Mouse (Mus musculus) brown adipose tissue, adult 24 weeks (tissue): ENCODE results near the gene Vmn1r65. TPM values are rescaled to one million over a fixed set of nuclear protein-coding genes. Genes with fewer than 3 reads are reported as not detected.
"Not testable (repeated sequence)": the region's sequence is repeated elsewhere in the genome, so short reads cannot be mapped to it uniquely, and the experiment has no call there.

ENCODE experiments used
- H3K27ac ChIP-seq: fragments of 200-500 bp; replicated peaks from 2 replicates; pipeline ENCODE4 v1.5.1; 2012; ENCODE audit warnings: low read depth, mild to moderate bottlenecking, low read length
- H3K4me1 ChIP-seq: fragments of 200-500 bp; 2 replicates; pipeline ENCODE4 v1.6.1; 2012; ENCODE audit warnings: low read length, mixed read lengths; ENCODE audit not compliant: control insufficient read depth, insufficient read depth, insufficient read length
- H3K4me3 ChIP-seq: fragments of 200-500 bp; 2 replicates; pipeline ENCODE4 v1.5.1; 2012; ENCODE audit warnings: low read depth, mild to moderate bottlenecking, low read length, moderate library complexity; ENCODE audit not compliant: insufficient read depth
- polyA plus RNA-seq: library from polyadenylated mRNA; stranded (reverse); fragments of >200 nt; gene quantifications from 2 replicates; pipeline ENCODE4 v1.2.4, GENCODE M21; 2012; ENCODE audit not compliant: missing spikeins, insufficient read depth, insufficient read length

Vmn1r65 gene
- polyA plus RNA-seq: not detected in 2 replicates

DNA sequence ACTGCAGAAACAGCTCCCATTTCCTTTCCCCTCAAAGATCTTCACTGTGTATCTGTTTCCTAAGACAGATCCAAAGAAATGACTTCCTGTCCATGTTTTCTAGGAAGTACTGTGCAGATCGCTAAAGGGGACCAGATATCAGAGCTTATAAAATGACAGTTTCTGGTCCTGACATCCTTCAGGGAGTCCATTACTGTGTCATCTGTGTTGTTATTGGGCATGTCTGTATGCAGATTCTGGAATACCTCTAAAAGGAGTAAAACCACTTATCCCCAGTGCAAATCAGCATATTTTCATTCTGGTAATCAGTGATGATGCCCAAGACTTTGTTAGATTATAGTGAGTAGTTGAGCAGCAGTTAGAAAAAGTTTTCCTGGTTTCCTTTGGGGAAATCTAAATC lies at the start of gene Vmn1r65:
Gene Vmn1r65 (minus strand): TSS at position 101 of the 400 bp plus-strand sequence.
- Histone ChIP-seq H3K4me3 (no peak within 1 kb of the TSS), H3K27ac (no peak within 1 kb of the TSS), H3K4me1 (no peaks in the 10 kb centered on the region)

DNA sequence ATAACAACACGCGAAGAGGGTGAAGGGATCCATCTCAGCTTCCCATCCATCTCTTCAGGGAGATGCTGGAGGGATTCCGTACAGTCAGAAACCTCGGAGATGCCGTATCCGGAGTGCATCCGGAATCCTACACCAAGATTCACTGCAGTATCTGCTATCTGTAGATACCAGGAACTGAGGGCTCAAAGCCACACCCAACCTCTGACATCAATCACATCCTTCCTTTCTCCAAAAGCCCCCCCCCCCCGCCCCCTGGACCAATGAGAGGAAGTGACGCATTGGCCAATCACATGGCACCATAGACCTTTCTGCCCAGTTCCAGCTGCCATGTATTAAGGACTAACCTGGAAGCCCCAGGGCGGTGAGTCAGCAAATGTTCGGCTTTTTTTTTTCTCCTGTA lies 34.1 kb upstream of the Vmn1r65 start, which contains the start of gene Nlrp4c:
Gene Nlrp4c (plus strand): TSS at position 301 of the 400 bp plus-strand sequence.
- no peak within 1 kb of the TSS for H3K4me3 ChIP-seq

DNA sequence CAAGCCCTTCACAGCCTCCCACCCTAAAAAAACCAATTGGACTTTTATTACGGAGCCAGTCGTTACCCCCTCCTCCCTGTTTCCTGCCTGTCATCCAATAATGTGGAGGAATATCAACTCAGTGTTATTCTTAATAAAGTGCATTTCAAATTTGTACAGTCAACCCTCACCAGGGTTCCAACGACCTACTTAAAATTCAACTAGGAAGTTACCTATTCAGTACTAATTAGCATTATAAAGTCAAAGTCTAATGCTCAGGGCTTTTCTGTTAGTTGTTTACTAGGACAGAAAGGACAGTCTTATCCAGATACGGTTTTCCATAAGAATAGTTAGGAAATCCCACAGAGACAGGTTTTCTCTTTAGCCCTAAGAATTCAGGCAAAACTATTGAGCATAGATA lies 28.4 kb downstream of the Vmn1r65 start:
- H3K27ac ChIP-seq, H3K4me3 ChIP-seq, H3K4me1 ChIP-seq: not testable (repeated sequence)

More for the DNA sequence above, 34.1 kb upstream of the Vmn1r65 start, which contains the start of gene Nlrp4c:
- no peak within 1 kb of the TSS for H3K27ac ChIP-seq
- H3K4me1 ChIP-seq: no peaks in the 10 kb centered on the region

DNA sequence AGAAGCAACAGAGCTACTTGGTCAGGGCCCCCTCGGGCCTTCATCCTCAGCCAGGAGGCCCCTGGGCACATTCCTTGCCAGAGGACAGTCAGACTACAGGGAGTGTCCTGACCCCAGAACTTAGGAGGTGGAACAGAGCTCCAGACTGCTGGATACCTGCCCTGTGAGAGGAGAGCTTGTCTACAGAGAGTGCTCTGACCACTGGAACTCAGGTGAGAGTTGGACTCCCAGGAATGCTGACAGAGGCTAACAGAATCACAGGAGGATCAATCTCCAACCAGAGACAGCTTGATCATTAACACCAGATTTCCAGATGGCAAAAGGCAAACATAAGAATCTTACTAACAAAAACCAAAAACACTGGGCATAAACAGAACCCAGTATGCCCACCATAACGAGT lies 38.3 kb downstream of the Vmn1r65 start:
- not testable (repeated sequence) for H3K27ac ChIP-seq, H3K4me3 ChIP-seq, H3K4me1 ChIP-seq

Other genes starting within 250 kb of the Vmn1r65 start
- gene Vmn1r63, start 205.6 kb downstream of the Vmn1r65 start, polyA plus RNA-seq: not detected in 2 replicates
- gene Vmn1r64, start 126.5 kb downstream of the Vmn1r65 start, polyA plus RNA-seq: not detected in 2 replicates
- gene Nlrp4c, start 34.2 kb upstream of the Vmn1r65 start, polyA plus RNA-seq: not detected in 2 replicates
- gene Zfp787, start 145.0 kb upstream of the Vmn1r65 start, polyA plus RNA-seq: 28.2 and 41.7 TPM in 2 replicates
- 5.1 and 7.7 TPM in 2 replicates for gene Zfp444, start 161.2 kb upstream of the Vmn1r65 start, polyA plus RNA-seq
- not detected in 2 replicates for gene Galp, start 186.1 kb upstream of the Vmn1r65 start, polyA plus RNA-seq
- not detected in 2 replicates for gene Zscan5b, start 211.3 kb upstream of the Vmn1r65 start, polyA plus RNA-seq
- not detected in 2 replicates for gene Epp13, start 241.7 kb upstream of the Vmn1r65 start, polyA plus RNA-seq